Mouse (Mus musculus) hindbrain, embryonic 14.5 days (tissue): ENCODE results near the gene Rhbdl2. TPM values are rescaled to one million over a fixed set of nuclear protein-coding genes. Genes with fewer than 3 reads are reported as not detected.

ENCODE experiments used
- ATAC-seq: fragments of 200-750 bp; cut with Nextera tagmentation; 2 replicates; pipeline ENCODE4 v1.8.0; 2017; ENCODE audit warnings: moderate number of reproducible peaks, mild to moderate bottlenecking, moderate TSS enrichment, moderate library complexity; ENCODE audit not compliant: low FRiP score
- DNase-seq: peaks from one replicate; pipeline ENCODE4 v3.0.0-alpha.2; 2015; ENCODE audit warnings: low spot score
- H3K27ac ChIP-seq: fragments of 300-500 bp; sonication (generic); 2 replicates; pipeline ENCODE4 v1.5.1; 2014; ENCODE audit warnings: mild to moderate bottlenecking, moderate library complexity
- H3K27me3 ChIP-seq: fragments of 300-500 bp; sonication (generic); 2 replicates; pipeline ENCODE4 v1.6.1; 2014; ENCODE audit warnings: mild to moderate bottlenecking, low read length, mixed read lengths; ENCODE audit not compliant: control insufficient read depth, insufficient read depth
- H3K36me3 ChIP-seq: fragments of 300-500 bp; sonication (generic); replicated peaks from 2 replicates; pipeline ENCODE4 v1.6.1; 2014; ENCODE audit not compliant: control insufficient read depth, insufficient read depth
- H3K4me1 ChIP-seq: fragments of 300-500 bp; sonication (generic); replicated peaks from 2 replicates; pipeline ENCODE4 v1.6.1; 2014; ENCODE audit warnings: antibody characterized with exemption, low read length, mixed read lengths; ENCODE audit not compliant: control insufficient read depth, insufficient read depth
- H3K4me2 ChIP-seq: fragments of 300-500 bp; sonication (generic); replicated peaks from 2 replicates; pipeline ENCODE4 v1.6.1; 2014; ENCODE audit warnings: mild to moderate bottlenecking, moderate library complexity
- H3K4me3 ChIP-seq: fragments of 300-500 bp; sonication (generic); replicated peaks from 2 replicates; pipeline ENCODE4 v1.5.1; 2014; ENCODE audit warnings: mild to moderate bottlenecking, low read length
- H3K9ac ChIP-seq: fragments of 300-500 bp; sonication (generic); 2 replicates; pipeline ENCODE4 v1.6.1; 2014
- H3K9me3 ChIP-seq: fragments of 300-500 bp; sonication (generic); 2 replicates; pipeline ENCODE4 v1.6.1; 2016; ENCODE audit warnings: low read length; ENCODE audit not compliant: control insufficient read depth
- WGBS: fragments of 180-500 bp; shearing (Covaris S2); extraction: QIAGEN DNeasy Blood & Tissue Kit; methylation state at CpG from one replicate; pipeline ENCODE4 v1.1.7; 2014; 5-methylcytosine and 5-hydroxymethylcytosine counted together
- polyA plus RNA-seq: library from polyadenylated mRNA; unstranded; fragments of >200 nt; fragmentation: Nextera tagmentation; extraction: Ambion mirVana; gene quantifications from 2 replicates; pipeline ENCODE4 v1.2.1, GENCODE M21; 2014

Rhbdl2 gene
- polyA plus RNA-seq, 1 experiment from 2014 or later: 1.2 TPM

DNA sequence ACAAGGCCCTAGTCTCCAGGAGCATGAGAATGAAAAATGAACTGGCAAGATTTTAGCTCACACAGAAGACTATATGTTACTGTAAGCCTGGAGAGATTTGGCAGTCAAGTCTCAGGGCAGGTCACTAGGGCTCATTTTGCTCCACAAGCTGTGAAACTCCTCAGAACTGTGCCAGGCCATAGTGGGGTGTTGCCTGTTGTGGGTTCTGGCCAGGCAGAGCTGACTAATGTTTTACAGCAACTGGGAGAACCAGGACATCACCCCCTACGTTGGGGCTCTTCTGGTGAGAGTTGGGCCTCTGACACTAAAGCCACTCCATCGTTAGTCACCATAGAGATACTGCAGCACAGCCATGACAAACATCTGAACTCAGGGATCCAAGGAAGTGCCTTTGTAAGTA, 72.1 kb downstream of the Rhbdl2 start:
- no peak overlapping the region for H3K4me3 ChIP-seq
- H3K4me1 ChIP-seq: no peaks in the 10 kb centered on the region
- no peaks in the 10 kb centered on the region for H3K27me3 ChIP-seq
- H3K36me3 ChIP-seq: no peaks in the 10 kb centered on the region
- no peak overlapping the region for H3K4me2 ChIP-seq
- 53% methylated on average over 2 of the region's 2 CpGs for WGBS
- no peak overlapping the region for H3K9ac ChIP-seq
- no peak overlapping the region for H3K27ac ChIP-seq
- ATAC-seq (no peak), DNase-seq (no peak)
- no peaks in the 10 kb centered on the region for H3K9me3 ChIP-seq

DNA sequence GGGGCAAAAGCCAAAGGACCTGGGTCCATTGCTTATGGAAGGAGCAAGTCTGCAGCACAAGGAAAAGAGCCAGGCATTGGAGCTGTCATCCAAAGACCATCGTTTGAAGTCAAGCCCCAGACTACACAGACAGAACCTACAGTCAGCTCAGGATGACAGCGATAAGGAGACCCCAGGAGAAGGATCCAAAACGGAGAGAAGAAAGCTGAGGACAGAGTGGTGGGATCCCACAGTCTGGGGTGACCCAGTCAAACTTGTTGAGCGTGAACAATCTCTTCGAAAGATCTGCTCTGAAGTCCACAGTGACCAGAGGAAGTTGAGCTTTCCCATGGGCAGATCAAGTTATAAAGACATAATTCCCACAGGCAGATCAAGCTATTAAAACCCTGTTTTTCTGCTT, 72.9 kb downstream of the Rhbdl2 start:
- no peaks in the 10 kb centered on the region for H3K9me3 ChIP-seq
- H3K4me1 ChIP-seq: no peaks in the 10 kb centered on the region
- H3K4me3 ChIP-seq: no peak overlapping the region
- H3K27ac ChIP-seq: no peak overlapping the region
- H3K27me3 ChIP-seq: no peaks in the 10 kb centered on the region
- no peak for ATAC-seq
- H3K36me3 ChIP-seq: no peaks in the 10 kb centered on the region
- WGBS: 86% methylated on average over 5 of the region's 5 CpGs
- H3K4me2 ChIP-seq: no peak overlapping the region
- no peak overlapping the region for H3K9ac ChIP-seq
- DNase-seq: no peak

Other genes starting within 250 kb of the Rhbdl2 start
- gene Macf1, start 103.5 kb upstream of the Rhbdl2 start, polyA plus RNA-seq: 111 and 120 TPM in 2 replicates
- 501 and 593 TPM in 2 replicates for gene Ndufs5, start 69.7 kb upstream of the Rhbdl2 start, polyA plus RNA-seq
- 88.5 and 100 TPM in 2 replicates for gene Akirin1, start 37.5 kb upstream of the Rhbdl2 start, polyA plus RNA-seq
- 0.09 and 0.20 TPM in 2 replicates for gene 4933427I04Rik, start 71.8 kb downstream of the Rhbdl2 start, polyA plus RNA-seq
- 38.8 and 44.1 TPM in 2 replicates for gene Mycbp, start 117.0 kb downstream of the Rhbdl2 start, polyA plus RNA-seq
- gene Rragc, start 129.6 kb downstream of the Rhbdl2 start, polyA plus RNA-seq: 48.9 and 53.2 TPM in 2 replicates
- gene 4930535I16Rik, start 130.1 kb downstream of the Rhbdl2 start, polyA plus RNA-seq: not detected in 2 replicates